Mouse (Mus musculus) ES-Bruce4 (cell line): Measurements from ENCODE around the gene Arhgef10l. TPM values are rescaled to one million over a fixed set of nuclear protein-coding genes. Genes with fewer than 3 reads are reported as not detected.

Source experiments
- H3K27ac ChIP-seq: 2 replicates; pipeline ENCODE4 v1.5.1; 2012; ENCODE audit warnings: low read length, inconsistent platforms; ENCODE audit not compliant: insufficient read depth
- H3K27me3 ChIP-seq: 2 replicates; pipeline ENCODE4 v1.6.1; 2012; ENCODE audit warnings: mild to moderate bottlenecking, low read length, inconsistent platforms; ENCODE audit not compliant: control insufficient read depth, poor library complexity, insufficient read depth, severe bottlenecking
- H3K36me3 ChIP-seq: 2 replicates; pipeline ENCODE4 v1.6.1; 2012; ENCODE audit warnings: inconsistent platforms, mild to moderate bottlenecking, low read length, moderate library complexity; ENCODE audit not compliant: control insufficient read depth, poor library complexity, insufficient read depth, severe bottlenecking
- H3K4me1 ChIP-seq: one replicate; pipeline ENCODE4 v1.8.1; 2011; ENCODE audit warnings: low read length; ENCODE audit not compliant: control insufficient read depth, insufficient read depth
- H3K4me3 ChIP-seq: 2 replicates; pipeline ENCODE4 v1.5.1; 2011; ENCODE audit warnings: low read depth, mild to moderate bottlenecking, low read length
- H3K9ac ChIP-seq: 2 replicates; pipeline ENCODE4 v1.6.1; 2012; ENCODE audit warnings: low read depth, mild to moderate bottlenecking, inconsistent platforms; ENCODE audit not compliant: poor library complexity, severe bottlenecking
- H3K9me3 ChIP-seq: replicated peaks from 2 replicates; pipeline ENCODE4 v1.6.1; 2012; ENCODE audit warnings: mild to moderate bottlenecking, low read length, inconsistent platforms; ENCODE audit not compliant: control insufficient read depth, poor library complexity, insufficient read depth, severe bottlenecking
- CTCF ChIP-seq: IDR thresholded peaks from one replicate; pipeline ENCODE4 v1.8.1; 2011; ENCODE audit warnings: low read depth, low read length
- EP300 ChIP-seq: IDR thresholded peaks from 2 replicates; pipeline ENCODE4 v1.6.1; 2011; ENCODE audit warnings: low read depth, low read length; ENCODE audit not compliant: insufficient read depth
- POLR2A ChIP-seq: IDR thresholded peaks from one replicate; pipeline ENCODE4 v1.8.1; 2011; ENCODE audit warnings: low read length; ENCODE audit not compliant: insufficient read depth
- polyA plus RNA-seq: library from polyadenylated mRNA; stranded (reverse); fragments of >200 nt; gene quantifications from 2 replicates; pipeline ENCODE4 v1.2.4, GENCODE M21; 2011; ENCODE audit warnings: low read depth; ENCODE audit not compliant: missing spikeins, insufficient read depth, insufficient read length

Arhgef10l gene
- polyA plus RNA-seq, 1 experiment, result 7.7 TPM

DNA sequence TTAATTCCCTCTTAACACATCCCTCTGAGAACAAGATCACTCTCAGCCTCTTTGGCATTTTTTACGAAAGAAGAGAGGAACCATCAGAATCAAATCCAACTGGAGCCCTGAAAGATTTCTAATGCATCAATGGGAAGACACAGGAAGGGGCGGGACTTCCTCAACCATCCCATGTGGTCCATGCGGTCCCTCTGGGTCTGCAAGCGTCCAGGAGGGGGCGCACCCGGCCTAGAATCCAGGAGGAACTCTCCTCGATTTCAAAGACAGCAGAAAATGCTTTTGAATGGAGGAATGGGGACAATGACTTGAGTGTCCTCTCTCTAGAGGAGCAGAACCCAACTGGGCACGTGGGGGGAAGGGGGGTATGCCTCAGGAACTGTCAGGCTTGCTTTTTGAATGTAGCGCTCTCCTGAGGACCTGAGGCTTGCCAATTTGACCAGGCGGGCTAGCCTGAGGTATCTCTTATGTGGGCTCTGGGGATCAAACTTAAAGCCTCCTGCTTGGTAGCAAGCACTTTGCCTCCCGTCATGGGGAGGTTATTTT is 73.5 kb downstream of the Arhgef10l start:
- no peak overlapping the region for H3K4me3 ChIP-seq
- no peak overlapping the region for H3K27ac ChIP-seq
- 0 out of 2 replicates have a peak, but pooled peaks cover 2% of the 10 kb centered on the region for H3K9me3 ChIP-seq
- no peaks in the 10 kb centered on the region for H3K4me1 ChIP-seq
- H3K36me3 ChIP-seq, result no peaks in the 10 kb centered on the region
- peak overlapping the region; percentile 23; the same call in 1 of the 2 replicates for H3K9ac ChIP-seq
- TF ChIP-seq POLR2A, result no peak
- 0 out of 2 replicates have a peak, but pooled peaks have one; percentile 39 for TF ChIP-seq EP300
- peak; percentile 84 for TF ChIP-seq CTCF
- H3K27me3 ChIP-seq, result no peaks in the 10 kb centered on the region

GRCm38 (mm10) chr4:140586478-140586877 is 79.3 kb downstream of the Arhgef10l start:
- Histone ChIP-seq H3K36me3 (no peaks in the 10 kb centered on the region), H3K27ac (no peak overlapping the region), H3K4me3 (no peak overlapping the region), H3K9me3 (no peaks in the 10 kb centered on the region), H3K27me3 (no peaks in the 10 kb centered on the region), H3K9ac (no peak overlapping the region), H3K4me1 (no peaks in the 10 kb centered on the region)
- TF ChIP-seq CTCF (no peak), POLR2A (no peak), EP300 (no peak)

GRCm38 (mm10) chr4:140584240-140584639 is 81.6 kb downstream of the Arhgef10l start:
- H3K4me1 ChIP-seq, result no peaks in the 10 kb centered on the region
- TF ChIP-seq EP300, result no peak
- TF ChIP-seq POLR2A, result no peak
- TF ChIP-seq CTCF, result no peak
- no peaks in the 10 kb centered on the region for H3K27me3 ChIP-seq
- H3K27ac ChIP-seq, result no peak overlapping the region
- H3K36me3 ChIP-seq, result no peaks in the 10 kb centered on the region
- H3K9ac ChIP-seq, result no peak overlapping the region
- H3K9me3 ChIP-seq, result no peaks in the 10 kb centered on the region
- H3K4me3 ChIP-seq, result no peak overlapping the region

DNA sequence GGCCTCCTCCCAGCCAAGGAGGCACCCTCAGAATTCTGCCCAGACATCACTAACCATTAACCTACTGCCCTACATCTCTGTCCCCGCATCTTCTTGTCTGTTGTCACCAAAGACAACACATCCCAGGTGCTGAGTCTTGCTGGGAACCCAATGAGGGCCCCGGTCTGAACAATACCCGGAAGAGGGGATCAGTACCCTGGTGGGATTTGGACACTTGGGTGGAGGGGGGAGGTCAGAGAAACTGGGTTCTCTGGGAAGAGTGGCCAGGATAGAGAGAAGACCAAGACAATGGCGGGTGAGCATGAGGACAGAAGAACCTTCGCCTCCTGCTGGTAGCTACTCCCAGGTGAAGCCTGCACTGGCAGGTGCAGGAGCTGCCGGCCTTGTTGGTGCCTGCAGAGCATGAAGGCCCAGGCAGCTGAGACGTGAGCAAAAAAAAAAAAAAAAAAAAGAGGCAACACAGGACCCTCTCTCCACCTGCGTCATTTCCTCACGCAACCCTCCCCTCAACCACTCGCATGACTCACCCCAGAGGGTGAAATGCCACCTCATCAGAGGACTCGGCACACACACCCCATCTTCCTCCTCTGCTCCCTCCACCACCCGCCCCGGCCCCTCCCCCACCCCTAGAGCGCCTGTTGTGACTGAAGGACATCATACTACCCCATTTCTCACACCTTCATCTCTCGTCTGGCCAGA is 83.3 kb downstream of the Arhgef10l start:
- TF ChIP-seq CTCF (no peak), POLR2A (no peak), EP300 (no peak)
- no peaks in the 10 kb centered on the region for H3K9me3 ChIP-seq
- no peak overlapping the region for H3K9ac ChIP-seq
- H3K4me1 ChIP-seq, result no peaks in the 10 kb centered on the region
- H3K27ac ChIP-seq, result no peak overlapping the region
- H3K27me3 ChIP-seq, result no peaks in the 10 kb centered on the region
- no peaks in the 10 kb centered on the region for H3K36me3 ChIP-seq
- H3K4me3 ChIP-seq, result no peak overlapping the region

- Histone ChIP-seq H3K9me3 (no peaks in the 10 kb centered on the region), H3K27ac (no peak overlapping the region), H3K36me3 (no peaks in the 10 kb centered on the region)
Measured at GRCm38 (mm10) chr4:140581730-140582389, 84.0 kb downstream of the Arhgef10l start.

More at GRCm38 (mm10) chr4:140581730-140582389, 84.0 kb downstream of the Arhgef10l start:
- H3K27me3 ChIP-seq, result no peaks in the 10 kb centered on the region
- H3K4me3 ChIP-seq, result 0 out of 2 replicates have a peak overlapping the region, but pooled peaks have one; percentile 5
- H3K4me1 ChIP-seq, result no peaks in the 10 kb centered on the region
- TF ChIP-seq EP300 (no peak), CTCF (no peak), POLR2A (no peak)
- no peak overlapping the region for H3K9ac ChIP-seq
